Mouse (Mus musculus) v-Abl transformed pro-B cells (cell line): ENCODE data around the gene Fbf1.

ENCODE experiments used
- in situ Hi-C, 2 experiments: fragments of 400-800 bp; cut with MboI; formaldehyde crosslinking; loops; one replicate each; pipeline ENCODE4 v1.15.1; 2025; ENCODE audit not compliant: unreplicated experiment in 2 of 2

Gene Fbf1

GRCm38 (mm10) chr11:116186360-116186759 lies 18.4 kb upstream of the Fbf1 start:
- in situ Hi-C loops: no loop called here

- in situ Hi-C loops: no loop called here
Measured at GRCm38 (mm10) chr11:116185836-116186235, 17.9 kb upstream of the Fbf1 start.

- in situ Hi-C loops: no loop called here
Measured at GRCm38 (mm10) chr11:116178411-116179121, 10.6 kb upstream of the Fbf1 start.

GRCm38 (mm10) chr11:116176010-116176409 lies 8.0 kb upstream of the Fbf1 start:
- in situ Hi-C loops: no loop called here

GRCm38 (mm10) chr11:116174775-116175448 lies 6.9 kb upstream of the Fbf1 start:
- in situ Hi-C loops: no loop called here

GRCm38 (mm10) chr11:116171959-116172358 lies 4.0 kb upstream of the Fbf1 start:
- in situ Hi-C loops: no loop called here

- in situ Hi-C loops: no loop called here
Measured at GRCm38 (mm10) chr11:116170003-116170800, 2.2 kb upstream of the Fbf1 start.

- in situ Hi-C loops: no loop called here
Measured at GRCm38 (mm10) chr11:116169214-116169613, 1.2 kb upstream of the Fbf1 start.

GRCm38 (mm10) chr11:116167232-116167631 lies 734 bp downstream of the Fbf1 start:
- in situ Hi-C loops: no loop called here

- in situ Hi-C loops: no loop called here
Measured at GRCm38 (mm10) chr11:116163002-116163401, 5.0 kb downstream of the Fbf1 start.

GRCm38 (mm10) chr11:116162146-116162545 lies 5.8 kb downstream of the Fbf1 start:
- in situ Hi-C loops: no loop called here

GRCm38 (mm10) chr11:116161312-116161711 lies 6.7 kb downstream of the Fbf1 start:
- in situ Hi-C loops: no loop called here

- in situ Hi-C loops: no loop called here
Measured at GRCm38 (mm10) chr11:116150960-116151359, 17.0 kb downstream of the Fbf1 start.

GRCm38 (mm10) chr11:116149341-116149740 lies 18.6 kb downstream of the Fbf1 start:
- in situ Hi-C loops: loop anchor here (5.0 to 10.0 kb wide), 4 partner anchors 55 to 315 kb away; partner anchors contain the start of gene Qrich2 (in 1 of the 2)

GRCm38 (mm10) chr11:116148761-116149221 lies 19.2 kb downstream of the Fbf1 start:
- in situ Hi-C loops: loop anchor here (5.0 to 10.0 kb wide), 4 partner anchors 56 to 316 kb away; partner anchors contain the start of gene Qrich2 (in 1 of the 2)

- in situ Hi-C loops: loop anchor here (5.0 to 10.0 kb wide), 4 partner anchors 58 to 318 kb away; partner anchors contain the start of gene Qrich2 (in 1 of the 2)
Measured at GRCm38 (mm10) chr11:116146294-116146985, 21.5 kb downstream of the Fbf1 start.

- in situ Hi-C loops: loop anchor here (5.0 to 10.0 kb wide), 4 partner anchors 59 to 319 kb away; partner anchors contain the start of gene Qrich2 (in 1 of the 2)
Measured at GRCm38 (mm10) chr11:116145481-116146293, 22.3 kb downstream of the Fbf1 start.

GRCm38 (mm10) chr11:116143468-116143867 lies 24.5 kb downstream of the Fbf1 start:
- in situ Hi-C loops: loop anchor here (10.0 kb wide), 3 partner anchors 61 to 321 kb away; partner anchors contain the start of gene Qrich2 (in 1 of the 2)
